Mouse (Mus musculus) forebrain, embryonic 11.5 days (tissue): Measurements from ENCODE around the gene Pla2g7. TPM values are rescaled to one million over a fixed set of nuclear protein-coding genes. Genes with fewer than 3 reads are reported as not detected.
"Not testable (repeated sequence)": the region's sequence is repeated elsewhere in the genome, so short reads cannot be mapped to it uniquely, and the experiment has no call there.

Experiments used
- ATAC-seq: fragments of 200-750 bp; cut with Nextera tagmentation; replicated peaks from 2 replicates; pipeline ENCODE4 v1.8.0; 2017; ENCODE audit warnings: moderate TSS enrichment; ENCODE audit not compliant: low FRiP score
- DNase-seq: peaks from one replicate; pipeline ENCODE4 v3.0.0-alpha.2; 2017; ENCODE audit warnings: low spot score
- H3K27ac ChIP-seq: fragments of 300-500 bp; sonication (generic); 2 replicates; pipeline ENCODE4 v1.5.1; 2014; ENCODE audit warnings: low read depth, low read length
- H3K27me3 ChIP-seq: fragments of 300-500 bp; sonication (generic); 2 replicates; pipeline ENCODE4 v1.6.1; 2014; ENCODE audit warnings: mild to moderate bottlenecking, low read length, mixed read lengths; ENCODE audit not compliant: control insufficient read depth, insufficient read depth
- H3K36me3 ChIP-seq: fragments of 300-500 bp; sonication (generic); 2 replicates; pipeline ENCODE4 v1.6.1; 2014; ENCODE audit warnings: mild to moderate bottlenecking, low read length, moderate library complexity, mixed read lengths; ENCODE audit not compliant: control insufficient read depth, insufficient read depth
- H3K4me1 ChIP-seq: fragments of 300-500 bp; sonication (generic); replicated peaks from 2 replicates; pipeline ENCODE4 v1.6.1; 2014; ENCODE audit warnings: low read length, mixed read lengths; ENCODE audit not compliant: control insufficient read depth, insufficient read depth
- H3K4me2 ChIP-seq: fragments of 300-500 bp; sonication (generic); 2 replicates; pipeline ENCODE4 v1.6.1; 2014; ENCODE audit warnings: low read depth, mild to moderate bottlenecking, low read length, moderate library complexity, mixed read lengths; ENCODE audit not compliant: severe bottlenecking
- H3K4me3 ChIP-seq: fragments of 300-500 bp; sonication (generic); 2 replicates; pipeline ENCODE4 v1.5.1; 2014; ENCODE audit warnings: low read depth, low read length
- H3K9ac ChIP-seq: fragments of 300-500 bp; sonication (generic); 2 replicates; pipeline ENCODE4 v1.6.1; 2014; ENCODE audit warnings: low read length
- H3K9me3 ChIP-seq: fragments of 300-500 bp; sonication (generic); 2 replicates; pipeline ENCODE4 v1.6.1; 2016; ENCODE audit warnings: low read length, mixed read lengths; ENCODE audit not compliant: control insufficient read depth
- WGBS: fragments of 180-500 bp; shearing (Covaris S2); extraction: QIAGEN DNeasy Blood & Tissue Kit; methylation state at CpG from one replicate; pipeline ENCODE4 v1.1.7; 2014; 5-methylcytosine and 5-hydroxymethylcytosine counted together
- polyA plus RNA-seq: library from polyadenylated mRNA; unstranded; fragments of >200 nt; fragmentation: Nextera tagmentation; extraction: Ambion mirVana; gene quantifications from 2 replicates; pipeline ENCODE4 v1.2.1, GENCODE M21; 2014

Gene Pla2g7
- polyA plus RNA-seq: 2.9 and 3.3 TPM in 2 replicates

DNA sequence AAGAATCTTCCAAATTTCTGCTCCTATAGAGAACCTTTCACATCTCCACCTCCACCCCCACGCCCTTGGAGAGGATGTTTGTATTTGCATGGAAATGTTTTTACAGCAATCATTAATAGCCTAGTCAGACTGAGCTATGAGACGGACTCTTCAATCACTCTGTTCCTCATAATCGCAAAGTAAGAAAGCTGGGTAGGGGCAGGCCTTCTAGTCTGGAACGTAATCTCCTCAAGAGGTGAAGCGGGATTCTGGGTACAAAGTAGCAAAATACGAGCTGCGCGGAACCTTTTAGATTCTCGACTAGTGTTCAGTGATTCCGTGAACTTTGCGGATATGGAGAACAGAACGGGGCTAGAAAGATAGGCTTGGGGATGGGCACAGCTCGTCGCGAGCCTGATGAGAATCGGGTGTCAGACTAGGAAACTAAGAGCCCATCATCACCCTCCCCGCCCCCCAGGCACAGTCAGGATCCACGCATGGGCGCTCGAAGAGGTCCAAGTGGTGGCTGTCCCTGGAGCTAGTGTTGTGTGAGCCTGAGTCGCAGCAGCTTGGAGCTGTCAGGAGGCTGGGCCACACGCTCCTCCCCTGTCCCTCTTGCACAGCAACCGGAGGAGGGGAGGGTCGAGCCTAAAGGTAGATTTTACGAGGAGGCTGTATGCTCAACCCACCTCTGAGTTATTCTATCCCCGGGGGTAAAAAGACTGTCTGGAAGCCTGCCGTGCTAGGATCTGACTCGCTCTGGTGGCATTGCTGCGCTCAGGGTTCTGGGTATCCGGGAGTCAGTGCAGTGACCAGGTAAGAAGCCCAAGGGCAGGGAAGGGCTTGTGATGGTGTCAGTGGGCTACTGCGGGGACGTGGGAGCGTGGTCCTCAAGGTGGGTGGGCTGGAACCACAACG is at the start of gene Pla2g7:
Gene Pla2g7, plus strand, starts transcription at position 107 of the 897 bp plus-strand sequence.
- Histone ChIP-seq H3K27me3 (no peaks in the 10 kb centered on the region), H3K36me3 (no peaks in the 10 kb centered on the region), H3K9ac (peak within 1 kb of the TSS; percentile 51), H3K27ac (no peak within 1 kb of the TSS), H3K4me2 (peak within 1 kb of the TSS; percentile 76), H3K9me3 (no peaks in the 10 kb centered on the region), H3K4me1 (peaks cover 2% of the 10 kb centered on the region; the same call in 1 of the 2 replicates), H3K4me3 (peak within 1 kb of the TSS; percentile 44)
- ATAC-seq (peak; percentile 86), DNase-seq (peak; percentile 74)
- WGBS: under 1% methylated on average over 34 of the region's 34 CpGs

DNA sequence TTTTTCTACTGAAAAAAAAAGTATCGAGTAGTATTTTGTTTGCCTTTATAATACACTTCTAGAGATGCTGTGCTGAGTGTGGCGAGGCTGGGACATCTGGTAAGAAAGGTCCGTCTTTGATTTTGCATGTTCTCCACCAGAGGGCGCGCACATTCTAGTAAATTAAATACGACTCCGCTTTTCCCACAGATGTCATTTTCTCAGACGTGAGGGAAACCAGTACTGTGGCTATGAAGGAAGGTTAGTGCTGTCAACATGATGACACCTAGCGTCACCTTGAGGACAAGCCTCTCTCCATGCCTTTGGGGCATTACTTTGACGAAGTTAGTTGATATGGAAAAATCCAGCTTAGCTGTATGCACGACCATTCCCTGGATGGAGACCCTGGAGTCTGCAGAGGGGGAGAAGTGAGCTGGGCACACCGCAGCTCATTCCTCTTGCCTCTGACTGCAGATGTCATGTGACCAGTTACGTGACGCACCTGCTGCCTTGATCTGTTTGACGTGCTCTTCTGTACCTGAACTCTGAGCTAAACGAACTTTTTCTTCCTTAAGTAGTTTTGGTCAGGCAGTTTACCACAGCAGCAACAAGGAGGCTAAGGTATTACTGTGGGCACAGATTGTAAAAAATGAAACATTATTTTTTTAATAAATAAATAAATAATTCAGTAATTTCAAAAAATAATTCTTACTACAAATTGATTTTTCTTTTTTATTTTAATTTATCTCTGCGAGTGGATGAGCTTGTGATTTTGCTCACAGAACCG is 49.1 kb upstream of the Pla2g7 start:
- no peaks in the 10 kb centered on the region for H3K36me3 ChIP-seq
- peak; percentile 80 for DNase-seq
- WGBS: 32% methylated on average over 18 of the region's 18 CpGs
- H3K4me1 ChIP-seq: no peaks in the 10 kb centered on the region
- no peak overlapping the region for H3K4me2 ChIP-seq
- H3K4me3 ChIP-seq: no peak overlapping the region
- H3K9ac ChIP-seq: no peak overlapping the region
- H3K27me3 ChIP-seq: no peaks in the 10 kb centered on the region
- H3K9me3 ChIP-seq: no peaks in the 10 kb centered on the region; the same call in 1 of the 2 replicates
- no peak overlapping the region for H3K27ac ChIP-seq
- peak; percentile 67 for ATAC-seq

DNA sequence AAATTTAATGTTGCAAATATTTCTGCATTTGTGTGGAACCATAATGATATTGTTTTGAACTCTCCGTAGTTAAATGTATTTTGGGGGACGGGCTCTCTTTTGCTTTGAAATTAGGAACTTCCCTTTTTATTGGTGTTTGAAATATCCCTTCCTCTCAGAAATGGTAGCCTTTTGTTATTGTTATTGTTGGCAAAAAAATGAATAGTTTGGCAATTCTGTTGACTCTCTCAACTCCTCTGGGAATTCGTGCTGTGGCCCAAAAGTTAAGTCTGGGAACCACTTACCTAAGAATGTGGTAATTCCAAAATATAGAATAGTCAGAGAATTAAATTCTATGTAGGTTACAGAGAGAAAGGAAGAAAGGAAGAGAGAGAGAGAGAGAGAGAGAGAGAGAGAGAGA is 47.7 kb upstream of the Pla2g7 start:
- DNase-seq: no peak
- no peaks in the 10 kb centered on the region for H3K36me3 ChIP-seq
- H3K9me3 ChIP-seq: no peaks in the 10 kb centered on the region
- H3K4me3 ChIP-seq: no peak overlapping the region
- H3K27ac ChIP-seq: no peak overlapping the region
- ATAC-seq: no peak
- WGBS: 83% methylated on average over 3 of the region's 3 CpGs
- H3K4me2 ChIP-seq: no peak overlapping the region
- H3K9ac ChIP-seq: no peak overlapping the region
- no peaks in the 10 kb centered on the region for H3K27me3 ChIP-seq
- H3K4me1 ChIP-seq: no peaks in the 10 kb centered on the region

DNA sequence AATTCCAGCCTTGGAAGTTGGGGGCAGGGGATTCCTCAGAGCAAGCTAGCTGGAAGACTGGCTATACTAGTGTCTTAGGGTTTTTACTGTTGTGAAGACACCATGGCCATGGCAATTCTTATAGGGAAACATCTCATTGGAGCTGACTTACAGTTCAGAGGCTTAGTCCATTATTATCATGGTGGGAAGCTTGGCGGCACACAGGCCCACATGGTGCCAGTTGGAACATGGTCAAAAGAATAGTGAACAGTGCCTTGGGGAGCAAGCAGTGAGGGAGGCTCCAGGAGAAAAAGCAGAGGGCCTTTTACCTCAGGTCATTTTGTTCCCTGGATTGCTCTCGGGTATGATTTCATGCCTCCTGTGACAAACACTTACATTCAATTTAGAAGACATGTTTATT is 37.4 kb upstream of the Pla2g7 start:
- ATAC-seq: no peak
- 94% methylated on average over 2 of the region's 2 CpGs for WGBS

DNA sequence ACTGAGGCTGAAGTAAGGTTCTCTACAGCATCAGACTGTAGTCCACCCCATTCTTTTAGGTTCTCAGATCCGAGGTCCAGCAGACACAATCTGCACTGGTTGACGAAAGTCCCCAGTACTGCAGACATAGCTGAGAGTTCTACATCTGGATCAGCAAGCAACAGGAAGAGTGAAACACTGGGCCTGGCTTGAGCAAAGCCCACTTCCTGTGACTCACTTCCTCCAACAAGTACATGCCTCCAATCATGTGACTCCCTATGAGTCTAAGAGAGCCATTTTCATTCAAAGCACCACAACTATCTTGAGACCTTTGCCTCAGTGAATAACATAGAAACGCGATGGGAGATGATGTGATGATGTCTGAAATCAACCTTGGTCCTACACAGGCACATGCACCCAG is 36.7 kb upstream of the Pla2g7 start:
- H3K4me1 ChIP-seq: peaks cover 2% of the 10 kb centered on the region; the same call in 1 of the 2 replicates
- H3K9me3 ChIP-seq: no peaks in the 10 kb centered on the region
- no peak overlapping the region for H3K27ac ChIP-seq
- ATAC-seq: no peak
- no peak overlapping the region for H3K4me2 ChIP-seq
- no peak overlapping the region for H3K4me3 ChIP-seq
- WGBS: 92% methylated on average over 4 of the region's 4 CpGs
- no peaks in the 10 kb centered on the region for H3K36me3 ChIP-seq
- no peaks in the 10 kb centered on the region; the same call in 1 of the 2 replicates for H3K27me3 ChIP-seq
- H3K9ac ChIP-seq: no peak overlapping the region
- no peak for DNase-seq

More for the DNA sequence above, 37.4 kb upstream of the Pla2g7 start:
- no peaks in the 10 kb centered on the region for H3K27me3 ChIP-seq
- no peak overlapping the region for H3K4me2 ChIP-seq
- no peaks in the 10 kb centered on the region for H3K36me3 ChIP-seq
- H3K4me3 ChIP-seq: no peak overlapping the region
- H3K4me1 ChIP-seq: peaks cover 2% of the 10 kb centered on the region; the same call in 1 of the 2 replicates
- H3K9ac ChIP-seq: no peak overlapping the region
- DNase-seq: no peak
- no peak overlapping the region for H3K27ac ChIP-seq
- H3K9me3 ChIP-seq: no peaks in the 10 kb centered on the region

DNA sequence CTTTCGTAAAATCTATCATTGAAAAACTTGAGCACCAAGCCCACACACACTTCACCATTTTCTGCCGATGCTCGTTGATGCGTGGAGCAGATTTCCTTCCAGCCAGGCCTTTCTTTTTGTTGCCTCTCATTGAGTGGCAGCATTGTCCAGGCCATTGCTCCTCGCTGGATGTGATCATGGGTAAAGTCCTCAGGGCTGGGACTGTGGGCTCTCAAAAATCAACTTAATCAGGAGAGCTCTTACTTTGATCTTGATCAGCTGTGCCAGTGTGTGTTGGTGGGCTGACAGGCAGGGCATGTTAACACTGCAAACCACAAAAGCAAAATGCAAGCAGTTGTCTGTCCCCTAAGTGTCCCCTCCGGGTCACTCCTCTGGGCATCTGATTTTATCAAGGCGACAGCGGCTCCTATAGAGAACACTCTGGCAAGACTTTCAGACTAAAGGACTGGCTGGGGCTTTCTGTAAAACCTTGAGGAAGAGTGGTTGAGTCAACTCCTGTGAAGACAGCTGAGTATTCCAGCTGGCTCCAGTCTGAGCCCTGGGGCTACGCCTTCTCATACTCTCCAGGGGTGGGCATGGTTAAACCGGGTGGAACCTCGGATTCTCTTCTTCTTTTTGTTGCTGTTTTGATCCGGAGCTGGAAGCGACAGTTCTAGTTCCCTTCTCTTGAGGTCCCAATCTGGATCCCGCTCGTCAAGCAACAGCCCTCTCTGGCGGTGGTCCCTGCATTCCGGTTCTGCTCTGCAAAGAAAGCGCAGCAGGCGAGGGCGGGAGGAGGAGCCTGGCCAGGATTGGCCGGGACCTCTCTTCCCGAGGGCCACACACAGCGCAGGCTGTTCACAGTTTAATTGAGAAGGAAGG is 33.3 kb upstream of the Pla2g7 start:
- H3K4me2 ChIP-seq: peak overlapping the region; percentile 36
- DNase-seq (peak; percentile 86), ATAC-seq (peak; percentile 88)
- no peaks in the 10 kb centered on the region for H3K9me3 ChIP-seq
- WGBS: 10% methylated on average over 23 of the region's 23 CpGs
- no peaks in the 10 kb centered on the region; the same call in 1 of the 2 replicates for H3K27me3 ChIP-seq
- no peak overlapping the region for H3K27ac ChIP-seq
- H3K4me1 ChIP-seq: peaks cover 2% of the 10 kb centered on the region; the same call in 1 of the 2 replicates
- H3K36me3 ChIP-seq: no peaks in the 10 kb centered on the region
- no peak overlapping the region for H3K4me3 ChIP-seq
- H3K9ac ChIP-seq: no peak overlapping the region

DNA sequence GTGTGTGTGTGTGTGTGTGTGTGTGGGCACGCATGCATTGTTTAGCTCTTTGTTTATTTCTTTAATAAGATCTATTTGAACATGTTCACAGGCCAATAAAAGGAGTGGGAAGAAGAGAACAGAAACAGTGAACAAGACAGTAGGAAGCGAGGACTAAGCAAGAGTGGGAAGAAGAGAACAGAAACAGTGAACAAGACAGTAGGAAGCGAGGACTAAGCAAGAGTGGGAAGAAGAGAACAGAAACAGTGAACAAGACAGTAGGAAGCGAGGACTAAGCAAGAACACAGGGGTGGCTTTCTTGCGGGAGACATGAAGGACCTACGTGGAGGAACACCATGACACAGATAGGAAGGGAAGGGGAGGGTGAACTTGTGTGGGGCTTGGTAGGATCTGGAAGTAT is 31.1 kb upstream of the Pla2g7 start:
- WGBS: 83% methylated on average over 6 of the region's 6 CpGs
- not testable (repeated sequence) for H3K27ac ChIP-seq, H3K4me1 ChIP-seq, DNase-seq, H3K36me3 ChIP-seq, H3K9ac ChIP-seq, ATAC-seq, H3K4me2 ChIP-seq, H3K27me3 ChIP-seq, H3K4me3 ChIP-seq, H3K9me3 ChIP-seq

DNA sequence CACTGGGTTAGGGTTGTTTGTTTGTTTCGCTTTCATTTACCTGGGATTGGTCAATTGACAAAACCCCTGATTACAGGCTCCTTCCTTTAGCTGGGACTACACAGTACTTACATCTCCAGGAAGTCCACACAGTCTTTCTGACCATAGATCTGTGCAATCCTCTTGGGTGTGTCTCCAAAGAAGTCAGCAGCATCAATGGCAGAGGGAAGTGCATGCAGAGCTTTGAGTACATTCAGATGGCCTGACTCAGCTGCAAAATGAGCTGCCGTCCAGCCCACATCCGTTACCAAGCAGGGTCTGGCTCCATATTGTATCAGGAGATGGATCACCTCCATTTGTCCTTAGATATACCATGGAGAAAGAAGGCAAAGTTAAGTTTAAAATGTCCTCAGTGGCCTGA is 29.1 kb upstream of the Pla2g7 start:
- H3K9me3 ChIP-seq: no peaks in the 10 kb centered on the region
- H3K4me3 ChIP-seq: no peak overlapping the region
- peaks cover 2% of the 10 kb centered on the region; the same call in 1 of the 2 replicates for H3K4me1 ChIP-seq
- no peaks in the 10 kb centered on the region for H3K36me3 ChIP-seq
- ATAC-seq: no peak
- H3K9ac ChIP-seq: no peak overlapping the region
- DNase-seq: no peak
- WGBS: 86% methylated on average over 3 of the region's 3 CpGs
- H3K27me3 ChIP-seq: no peaks in the 10 kb centered on the region; the same call in 1 of the 2 replicates
- H3K4me2 ChIP-seq: no peak overlapping the region
- H3K27ac ChIP-seq: no peak overlapping the region
